Mouse (Mus musculus) erythroblast, embryonic 14.5 days (primary cell): ENCODE results near the gene Kat2b. TPM values are rescaled to one million over a fixed set of nuclear protein-coding genes. Genes with fewer than 3 reads are reported as not detected.

ENCODE experiments used
- H3K27me3 ChIP-seq: 2 replicates; pipeline ENCODE4 v1.6.1; 2012; ENCODE audit warnings: inconsistent platforms; ENCODE audit not compliant: control insufficient read depth
- H3K36me3 ChIP-seq: 2 replicates; pipeline ENCODE4 v1.6.1; 2012; ENCODE audit warnings: mild to moderate bottlenecking, inconsistent platforms; ENCODE audit not compliant: control insufficient read depth
- H3K4me1 ChIP-seq: 2 replicates; pipeline ENCODE4 v1.6.1; 2012; ENCODE audit warnings: inconsistent platforms; ENCODE audit not compliant: control insufficient read depth
- H3K4me3 ChIP-seq: replicated peaks from 2 replicates; pipeline ENCODE3; 2012; ENCODE audit warnings: moderate library complexity, mild to moderate bottlenecking, inconsistent platforms
- H3K9me3 ChIP-seq: 2 replicates; pipeline ENCODE4 v1.6.1; 2012; ENCODE audit warnings: low read length, inconsistent platforms, mixed read lengths; ENCODE audit not compliant: control insufficient read depth
- GATA1 ChIP-seq: IDR thresholded peaks from 2 replicates; pipeline ENCODE4 v1.6.1; 2012; ENCODE audit warnings: low read length, inconsistent platforms, mixed read lengths
- TAL1 ChIP-seq: IDR thresholded peaks from 3 replicates; pipeline ENCODE4 v1.6.1; 2012; ENCODE audit warnings: low read length, inconsistent platforms, mixed read lengths
- polyA plus RNA-seq: library from polyadenylated mRNA; stranded (reverse); fragments of >175 nt; gene quantifications from 2 replicates; pipeline ENCODE4 v1.2.3, GENCODE M21; 2012

Kat2b gene
- polyA plus RNA-seq, 1 experiment, result 0.23 TPM

GRCm38 (mm10) chr17:53551306-53552299, 15.1 kb upstream of the Kat2b start:
- Histone ChIP-seq H3K4me1 (peaks cover 27% of the 10 kb centered on the region), H3K9me3 (peaks cover 5% of the 10 kb centered on the region), H3K4me3 (no peak overlapping the region), H3K27me3 (no peaks in the 10 kb centered on the region), H3K36me3 (no peaks in the 10 kb centered on the region; the same call in 1 of the 2 replicates)
- TF ChIP-seq TAL1, result no peak
- TF ChIP-seq GATA1, result no peak

GRCm38 (mm10) chr17:53554088-53554487, 12.6 kb upstream of the Kat2b start:
- peaks cover 36% of the 10 kb centered on the region for H3K4me1 ChIP-seq
- TF ChIP-seq GATA1 (no peak), TAL1 (no peak)
- H3K36me3 ChIP-seq, result no peaks in the 10 kb centered on the region; the same call in 1 of the 2 replicates
- peaks cover 5% of the 10 kb centered on the region for H3K9me3 ChIP-seq
- no peak overlapping the region for H3K4me3 ChIP-seq
- no peaks in the 10 kb centered on the region for H3K27me3 ChIP-seq

- peaks cover 5% of the 10 kb centered on the region for H3K9me3 ChIP-seq
- H3K4me3 ChIP-seq, result no peak overlapping the region
- H3K4me1 ChIP-seq, result peaks cover 39% of the 10 kb centered on the region
- no peaks in the 10 kb centered on the region; the same call in 1 of the 2 replicates for H3K36me3 ChIP-seq
- H3K27me3 ChIP-seq, result no peaks in the 10 kb centered on the region
- TF ChIP-seq GATA1 (peak; percentile 40), TAL1 (peak; percentile 41; the same call in 1 of the 3 replicates)
These were observed 11.8 kb upstream of the Kat2b start for GRCm38 (mm10) chr17:53554813-53555212.

- peaks cover 39% of the 10 kb centered on the region for H3K4me1 ChIP-seq
- H3K4me3 ChIP-seq, result no peak overlapping the region
- no peaks in the 10 kb centered on the region for H3K9me3 ChIP-seq
- H3K27me3 ChIP-seq, result no peaks in the 10 kb centered on the region
- no peaks in the 10 kb centered on the region; the same call in 1 of the 2 replicates for H3K36me3 ChIP-seq
- TF ChIP-seq TAL1 (no peak), GATA1 (peak; percentile 22; the same call in 1 of the 2 replicates)
These were observed 9.2 kb upstream of the Kat2b start for GRCm38 (mm10) chr17:53557443-53557842.

- Histone ChIP-seq H3K4me3 (no peak overlapping the region), H3K27me3 (no peaks in the 10 kb centered on the region), H3K4me1 (peaks cover 30% of the 10 kb centered on the region), H3K36me3 (no peaks in the 10 kb centered on the region; the same call in 1 of the 2 replicates), H3K9me3 (no peaks in the 10 kb centered on the region)
- TF ChIP-seq GATA1 (no peak), TAL1 (no peak)
These were observed 7.0 kb upstream of the Kat2b start for GRCm38 (mm10) chr17:53559646-53560045.

GRCm38 (mm10) chr17:53561458-53562029, 5.1 kb upstream of the Kat2b start:
- H3K27me3 ChIP-seq, result no peaks in the 10 kb centered on the region
- no peak for TF ChIP-seq TAL1
- TF ChIP-seq GATA1, result no peak
- peaks cover 18% of the 10 kb centered on the region for H3K4me1 ChIP-seq
- H3K9me3 ChIP-seq, result no peaks in the 10 kb centered on the region
- no peak overlapping the region for H3K4me3 ChIP-seq
- no peaks in the 10 kb centered on the region for H3K36me3 ChIP-seq

- Histone ChIP-seq H3K4me3 (no peak overlapping the region), H3K36me3 (no peaks in the 10 kb centered on the region), H3K4me1 (peaks cover 25% of the 10 kb centered on the region), H3K27me3 (no peaks in the 10 kb centered on the region), H3K9me3 (no peaks in the 10 kb centered on the region)
- TF ChIP-seq TAL1 (no peak), GATA1 (no peak)
These were observed 1.8 kb upstream of the Kat2b start for GRCm38 (mm10) chr17:53564837-53565236.

GRCm38 (mm10) chr17:53566919-53567345, 271 bp downstream of the Kat2b start:
- TF ChIP-seq TAL1, result no peak
- TF ChIP-seq GATA1, result no peak
- H3K27me3 ChIP-seq, result no peaks in the 10 kb centered on the region
- H3K9me3 ChIP-seq, result no peaks in the 10 kb centered on the region
- H3K4me1 ChIP-seq, result peaks cover 43% of the 10 kb centered on the region
- peak overlapping the region; percentile 75 for H3K4me3 ChIP-seq
- H3K36me3 ChIP-seq, result peaks cover 5% of the 10 kb centered on the region

- H3K4me1 ChIP-seq, result peaks cover 43% of the 10 kb centered on the region
- peak overlapping the region; percentile 75 for H3K4me3 ChIP-seq
- peaks cover 5% of the 10 kb centered on the region for H3K36me3 ChIP-seq
- no peaks in the 10 kb centered on the region for H3K27me3 ChIP-seq
- TF ChIP-seq TAL1, result no peak
- TF ChIP-seq GATA1, result no peak
- H3K9me3 ChIP-seq, result no peaks in the 10 kb centered on the region
These were observed 863 bp downstream of the Kat2b start for GRCm38 (mm10) chr17:53567346-53568101.
